Mouse (Mus musculus) forebrain, postnatal 0 days (tissue): ENCODE results near the gene Dnm3. TPM values are rescaled to one million over a fixed set of nuclear protein-coding genes. Genes with fewer than 3 reads are reported as not detected.

Experiments used
- ATAC-seq: fragments of 200-750 bp; cut with Nextera tagmentation; 2 replicates; pipeline ENCODE4 v1.8.0; 2017; ENCODE audit warnings: mild to moderate bottlenecking, moderate library complexity
- DNase-seq: peaks from one replicate; pipeline ENCODE4 v3.0.0-alpha.2; 2015
- H3K27ac ChIP-seq: fragments of 300-500 bp; sonication (generic); 2 replicates; pipeline ENCODE4 v1.5.1; 2014; ENCODE audit warnings: low read depth, mild to moderate bottlenecking, antibody characterized with exemption, low read length, moderate library complexity, mixed read lengths
- H3K27me3 ChIP-seq: fragments of 300-500 bp; sonication (generic); 2 replicates; pipeline ENCODE4 v1.6.1; 2014; ENCODE audit warnings: mild to moderate bottlenecking, low read length, mixed read lengths; ENCODE audit not compliant: insufficient read depth
- H3K36me3 ChIP-seq: fragments of 300-500 bp; sonication (generic); 2 replicates; pipeline ENCODE4 v1.6.1; 2014; ENCODE audit warnings: mild to moderate bottlenecking, moderate library complexity; ENCODE audit not compliant: insufficient read depth
- H3K4me1 ChIP-seq: fragments of 300-500 bp; sonication (generic); 2 replicates; pipeline ENCODE4 v1.6.1; 2014; ENCODE audit warnings: antibody characterized with exemption; ENCODE audit not compliant: insufficient read depth
- H3K4me2 ChIP-seq: fragments of 300-500 bp; sonication (generic); 2 replicates; pipeline ENCODE4 v1.6.1; 2014; ENCODE audit warnings: low read depth, mild to moderate bottlenecking, moderate library complexity
- H3K4me3 ChIP-seq: fragments of 300-500 bp; sonication (generic); 2 replicates; pipeline ENCODE4 v1.5.1; 2014; ENCODE audit warnings: low read depth, low read length, mixed read lengths
- H3K9ac ChIP-seq: fragments of 300-500 bp; sonication (generic); 2 replicates; pipeline ENCODE4 v1.6.1; 2014; ENCODE audit warnings: mild to moderate bottlenecking
- H3K9me3 ChIP-seq: fragments of 300-500 bp; sonication (generic); 2 replicates; pipeline ENCODE4 v1.6.1; 2016; ENCODE audit warnings: low read length
- CTCF ChIP-seq: sonication (generic); IDR thresholded peaks from 2 replicates; pipeline ENCODE4 v1.5.1; 2016; ENCODE audit warnings: antibody characterized with exemption, control low read depth, low read depth
- WGBS: fragments of 180-500 bp; shearing (Covaris S2); extraction: QIAGEN DNeasy Blood & Tissue Kit; methylation state at CpG from one replicate; pipeline ENCODE4 v1.1.7; 2014; 5-methylcytosine and 5-hydroxymethylcytosine counted together
- polyA plus RNA-seq: library from polyadenylated mRNA; unstranded; fragments of >200 nt; fragmentation: Nextera tagmentation; extraction: Ambion mirVana; gene quantifications from 2 replicates; pipeline ENCODE4 v1.2.1, GENCODE M21; 2015
- total RNA-seq: library from RNA; depleted of rRNA; stranded (reverse); fragments of >200 nt; gene quantifications from 2 replicates; pipeline ENCODE4 v1.2.3, GENCODE M21; 2014

The Dnm3 gene
- total and polyA plus RNA-seq, 2 experiments from 2014 or later, result 45.3 to 74.4 TPM

DNA sequence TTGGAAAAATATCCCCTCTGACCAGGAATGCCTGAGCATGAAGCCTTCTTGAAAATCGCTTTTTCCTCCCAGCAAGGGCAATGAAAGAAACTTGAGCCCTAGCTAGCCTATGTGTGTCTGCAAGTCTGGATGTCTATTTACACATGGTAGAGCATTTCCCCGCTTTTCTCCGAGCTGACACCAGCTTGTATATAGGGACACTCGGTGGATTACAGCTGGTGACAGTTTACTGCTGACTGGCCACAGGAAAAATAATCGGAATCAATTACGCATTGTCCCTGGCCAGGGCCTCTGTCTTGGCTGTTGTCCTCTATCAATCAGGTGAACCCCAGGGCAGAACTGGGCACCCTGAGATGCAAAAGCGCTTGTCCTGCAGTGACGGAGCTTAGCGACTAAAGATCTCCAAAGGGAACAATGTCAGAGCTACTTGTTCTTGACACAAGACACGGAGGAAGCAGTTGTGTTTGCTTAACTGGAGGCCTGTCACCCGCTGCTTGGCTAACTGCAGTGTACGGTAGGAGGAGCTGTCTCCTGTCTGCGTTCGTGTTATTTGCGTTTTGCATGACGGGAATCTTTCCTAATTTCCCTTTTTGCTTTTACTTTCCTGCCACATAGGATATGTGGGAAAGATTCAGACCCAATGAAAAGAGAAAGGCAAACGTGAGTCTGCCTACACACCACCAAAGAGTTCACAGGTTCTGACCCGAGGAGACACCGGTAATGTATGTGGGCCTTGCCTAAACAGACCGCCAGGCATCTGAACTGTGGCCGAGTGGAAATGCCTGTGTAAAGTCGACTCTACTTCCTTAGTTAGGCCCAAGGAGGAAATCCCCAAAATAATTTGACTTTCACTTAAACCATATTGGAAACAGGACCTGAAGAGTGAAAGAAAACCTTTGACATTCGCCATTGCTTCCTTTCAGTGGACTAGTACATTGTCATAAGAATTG is 472.7 kb downstream of the Dnm3 start:
- DNase-seq, result peak; percentile 39
- Histone ChIP-seq H3K9me3 (no peaks in the 10 kb centered on the region), H3K4me2 (no peak overlapping the region), H3K4me3 (no peak overlapping the region), H3K27ac (no peak overlapping the region), H3K27me3 (no peaks in the 10 kb centered on the region), H3K9ac (no peak overlapping the region), H3K36me3 (no peaks in the 10 kb centered on the region), H3K4me1 (no peaks in the 10 kb centered on the region)
- TF ChIP-seq CTCF, result peak; percentile 59
- ATAC-seq, result peak; percentile 32; the same call in 1 of the 2 replicates
- 51% methylated on average over 23 of the region's 23 CpGs for WGBS

GRCm38 (mm10) chr1:162004518-162004780 is 473.4 kb downstream of the Dnm3 start:
- no peak for DNase-seq
- no peak for TF ChIP-seq CTCF
- H3K9ac ChIP-seq, result no peak overlapping the region
- H3K27me3 ChIP-seq, result no peaks in the 10 kb centered on the region
- no peaks in the 10 kb centered on the region for H3K4me1 ChIP-seq
- ATAC-seq, result no peak
- 23% methylated on average over 7 of the region's 7 CpGs for WGBS
- H3K4me3 ChIP-seq, result no peak overlapping the region
- no peak overlapping the region for H3K4me2 ChIP-seq
- no peaks in the 10 kb centered on the region for H3K9me3 ChIP-seq
- no peaks in the 10 kb centered on the region for H3K36me3 ChIP-seq
- no peak overlapping the region for H3K27ac ChIP-seq

DNA sequence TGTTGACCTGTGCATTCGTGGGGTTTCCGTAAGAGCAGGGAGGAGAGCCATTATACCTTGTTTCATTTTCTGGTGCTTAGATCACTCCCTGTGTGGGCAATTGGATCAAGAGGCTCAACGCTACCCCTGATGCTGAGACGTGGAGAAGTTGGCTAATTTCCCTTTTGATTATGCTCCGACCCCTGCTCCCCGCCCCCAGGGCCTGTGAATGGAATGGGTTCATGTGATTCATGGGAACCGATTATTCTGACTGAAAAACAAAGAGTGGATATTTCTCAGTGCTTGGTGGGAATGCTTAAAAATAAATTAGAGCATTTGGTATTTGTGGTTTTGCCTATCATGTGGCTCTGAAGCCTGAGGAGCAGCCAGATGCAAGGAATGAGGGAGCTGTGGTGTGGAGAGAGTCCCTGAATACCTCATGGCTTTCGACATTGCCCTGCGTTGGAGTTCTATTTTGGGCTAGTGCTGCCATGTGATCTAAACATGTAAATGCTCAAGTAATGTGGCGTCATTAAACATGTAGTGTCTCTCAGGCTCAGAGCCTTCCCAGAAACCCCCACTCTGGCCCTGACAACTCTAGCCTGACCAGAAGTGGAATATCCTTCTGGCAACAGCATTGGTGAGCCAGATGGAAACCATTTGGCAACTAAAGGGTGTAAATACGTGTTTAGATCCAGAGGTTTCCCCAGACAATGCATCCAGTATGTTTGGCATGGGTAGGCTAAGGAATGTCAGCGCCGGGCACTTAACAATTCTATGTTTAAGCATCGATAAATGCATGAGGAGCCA is 473.9 kb downstream of the Dnm3 start:
- H3K4me3 ChIP-seq, result no peak overlapping the region
- no peak overlapping the region for H3K9ac ChIP-seq
- no peaks in the 10 kb centered on the region for H3K27me3 ChIP-seq
- H3K4me2 ChIP-seq, result no peak overlapping the region
- H3K27ac ChIP-seq, result no peak overlapping the region
- ATAC-seq (no peak), DNase-seq (no peak)
- no peaks in the 10 kb centered on the region for H3K9me3 ChIP-seq
- no peak for TF ChIP-seq CTCF
- 32% methylated on average over 14 of the region's 14 CpGs for WGBS
- no peaks in the 10 kb centered on the region for H3K36me3 ChIP-seq
- no peaks in the 10 kb centered on the region for H3K4me1 ChIP-seq

GRCm38 (mm10) chr1:162001328-162001727 is 476.5 kb downstream of the Dnm3 start:
- 67% methylated on average over 8 of the region's 8 CpGs for WGBS
- ATAC-seq, result no peak
- H3K9ac ChIP-seq, result no peak overlapping the region
- no peak for DNase-seq
- TF ChIP-seq CTCF, result no peak
- H3K36me3 ChIP-seq, result no peaks in the 10 kb centered on the region
- no peaks in the 10 kb centered on the region for H3K27me3 ChIP-seq
- no peak overlapping the region for H3K4me2 ChIP-seq
- no peaks in the 10 kb centered on the region for H3K9me3 ChIP-seq
- H3K27ac ChIP-seq, result no peak overlapping the region
- no peak overlapping the region for H3K4me3 ChIP-seq
- H3K4me1 ChIP-seq, result no peaks in the 10 kb centered on the region

GRCm38 (mm10) chr1:161999882-162000371 is 477.9 kb downstream of the Dnm3 start:
- DNase-seq (peak; percentile 87), ATAC-seq (peak; percentile 90)
- Histone ChIP-seq H3K27ac (peak overlapping the region; percentile 57; the same call in 1 of the 2 replicates), H3K9ac (no peak overlapping the region), H3K27me3 (no peaks in the 10 kb centered on the region), H3K9me3 (no peaks in the 10 kb centered on the region), H3K4me2 (no peak overlapping the region), H3K4me3 (no peak overlapping the region), H3K4me1 (no peaks in the 10 kb centered on the region), H3K36me3 (no peaks in the 10 kb centered on the region)
- TF ChIP-seq CTCF, result peak; percentile 83
- WGBS, result under 1% methylated on average over 4 of the region's 4 CpGs

DNA sequence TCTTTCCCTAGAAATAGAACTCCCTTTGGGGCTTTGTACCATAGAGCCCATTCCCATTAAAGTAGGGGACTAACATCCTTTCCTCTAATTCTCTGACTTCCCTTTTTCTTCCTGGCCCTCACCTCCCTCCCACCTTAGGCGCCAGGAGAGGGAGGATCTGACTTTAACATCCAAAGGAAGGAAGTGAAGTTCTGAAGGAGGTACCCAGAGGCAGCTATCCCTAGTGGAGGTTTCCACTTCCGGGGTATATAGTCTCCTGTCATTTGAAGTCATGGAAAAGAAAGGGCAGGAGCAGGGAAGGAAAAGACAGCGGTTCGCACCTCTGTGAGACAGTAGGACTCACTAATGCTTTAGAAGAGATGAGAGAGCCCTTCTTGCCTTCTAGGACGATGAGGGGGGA is 478.5 kb downstream of the Dnm3 start:
- ATAC-seq, result peak; percentile 2; the same call in 1 of the 2 replicates
- Histone ChIP-seq H3K4me1 (no peaks in the 10 kb centered on the region), H3K27me3 (no peaks in the 10 kb centered on the region), H3K4me3 (no peak overlapping the region), H3K4me2 (no peak overlapping the region), H3K27ac (peak overlapping the region; percentile 66; the same call in 1 of the 2 replicates), H3K9me3 (no peaks in the 10 kb centered on the region), H3K9ac (0 out of 2 replicates have a peak overlapping the region, but pooled peaks have one; percentile 4), H3K36me3 (no peaks in the 10 kb centered on the region)
- DNase-seq, result no peak
- WGBS, result 45% methylated on average over 5 of the region's 5 CpGs
- TF ChIP-seq CTCF, result no peak

- Histone ChIP-seq H3K27ac (no peak overlapping the region), H3K36me3 (no peaks in the 10 kb centered on the region), H3K4me1 (no peaks in the 10 kb centered on the region), H3K27me3 (no peaks in the 10 kb centered on the region), H3K9me3 (no peaks in the 10 kb centered on the region), H3K4me2 (no peak overlapping the region), H3K4me3 (no peak overlapping the region), H3K9ac (no peak overlapping the region)
- ATAC-seq (no peak), DNase-seq (no peak)
- WGBS, result 73% methylated on average over 4 of the region's 4 CpGs
- no peak for TF ChIP-seq CTCF
Measured at GRCm38 (mm10) chr1:161998781-161999180, 479.1 kb downstream of the Dnm3 start.
